Mouse (Mus musculus) spleen, adult 12 weeks (tissue): ENCODE measurements around the gene Zfp13.
"Not testable (repeated sequence)": the region's sequence is repeated elsewhere in the genome, so short reads cannot be mapped to it uniquely, and the experiment has no call there.

Experiments used
- DNase-seq: peaks from one replicate; pipeline ENCODE4 v3.0.0; 2022; ENCODE audit warnings: low spot score

Gene Zfp13

DNA sequence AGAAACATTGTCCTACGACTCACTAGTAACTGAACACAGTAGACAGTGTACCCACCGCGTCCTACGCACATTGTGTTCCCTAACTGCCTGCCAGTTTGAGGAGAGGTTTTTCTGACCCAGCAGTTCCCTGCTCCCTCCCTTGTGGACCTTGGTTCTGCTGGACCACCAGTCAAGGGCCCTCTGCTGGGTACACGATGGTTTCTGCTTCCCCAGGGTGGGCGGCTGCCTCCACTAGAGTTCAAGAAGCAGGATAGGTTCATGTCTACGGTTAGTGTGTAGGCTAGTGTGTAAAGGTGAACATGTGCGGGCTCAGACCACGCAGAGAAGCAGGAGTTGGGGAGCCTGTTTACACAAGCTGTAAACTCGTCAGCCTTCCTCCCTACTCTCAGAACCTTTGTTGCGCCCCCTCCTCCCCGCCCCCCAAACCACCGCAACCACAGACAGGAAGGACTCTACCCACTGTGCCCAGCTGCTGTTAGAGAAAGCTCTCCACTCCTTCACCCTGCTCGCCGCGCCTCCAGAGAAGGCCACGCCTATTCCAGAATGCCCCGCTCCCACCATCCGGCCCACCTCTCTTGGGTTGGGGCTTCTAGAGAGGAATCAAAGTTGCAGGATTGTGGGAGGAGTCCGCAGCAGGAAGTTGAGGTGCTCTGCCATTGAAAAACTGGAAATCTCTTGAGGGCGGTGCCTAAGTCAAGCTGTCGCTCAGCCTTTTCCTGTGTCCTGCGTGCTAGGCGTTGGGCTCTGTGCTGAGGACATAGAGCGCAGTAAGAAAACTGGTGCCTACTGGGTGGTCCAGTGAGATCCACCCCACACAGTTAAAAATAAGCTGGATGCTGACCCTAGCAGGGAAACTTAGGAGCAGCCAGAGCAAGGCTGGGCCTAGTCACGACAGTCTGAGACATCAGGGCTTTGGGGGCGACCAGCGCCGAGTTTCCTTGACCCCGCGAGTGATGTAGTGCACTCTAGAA, at the start of gene Zfp13:
Gene Zfp13, minus strand, starts transcription at position 906 of the 971 bp plus-strand sequence.
- peak; percentile 65 for DNase-seq

DNA sequence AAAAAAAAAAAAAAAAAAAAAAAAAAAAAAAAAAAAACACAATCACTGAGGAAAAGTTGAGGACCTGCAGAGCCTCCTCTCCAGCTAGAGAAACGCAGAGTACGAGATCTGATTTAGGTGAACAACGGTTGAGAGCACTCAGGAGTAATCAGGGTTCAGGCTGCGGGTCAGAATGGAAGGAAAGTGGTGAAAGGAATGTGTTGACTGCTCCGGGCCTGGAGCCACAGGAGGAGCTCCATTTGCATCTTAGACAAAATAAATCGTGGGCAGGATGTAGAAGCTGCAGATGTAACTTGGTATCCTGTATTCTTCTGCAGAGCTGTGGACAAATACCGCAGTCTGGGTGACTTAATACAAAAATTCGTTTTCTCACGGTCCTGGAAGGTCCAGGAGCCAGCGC, 46.6 kb upstream of the Zfp13 start:
- DNase-seq, result no peak

DNA sequence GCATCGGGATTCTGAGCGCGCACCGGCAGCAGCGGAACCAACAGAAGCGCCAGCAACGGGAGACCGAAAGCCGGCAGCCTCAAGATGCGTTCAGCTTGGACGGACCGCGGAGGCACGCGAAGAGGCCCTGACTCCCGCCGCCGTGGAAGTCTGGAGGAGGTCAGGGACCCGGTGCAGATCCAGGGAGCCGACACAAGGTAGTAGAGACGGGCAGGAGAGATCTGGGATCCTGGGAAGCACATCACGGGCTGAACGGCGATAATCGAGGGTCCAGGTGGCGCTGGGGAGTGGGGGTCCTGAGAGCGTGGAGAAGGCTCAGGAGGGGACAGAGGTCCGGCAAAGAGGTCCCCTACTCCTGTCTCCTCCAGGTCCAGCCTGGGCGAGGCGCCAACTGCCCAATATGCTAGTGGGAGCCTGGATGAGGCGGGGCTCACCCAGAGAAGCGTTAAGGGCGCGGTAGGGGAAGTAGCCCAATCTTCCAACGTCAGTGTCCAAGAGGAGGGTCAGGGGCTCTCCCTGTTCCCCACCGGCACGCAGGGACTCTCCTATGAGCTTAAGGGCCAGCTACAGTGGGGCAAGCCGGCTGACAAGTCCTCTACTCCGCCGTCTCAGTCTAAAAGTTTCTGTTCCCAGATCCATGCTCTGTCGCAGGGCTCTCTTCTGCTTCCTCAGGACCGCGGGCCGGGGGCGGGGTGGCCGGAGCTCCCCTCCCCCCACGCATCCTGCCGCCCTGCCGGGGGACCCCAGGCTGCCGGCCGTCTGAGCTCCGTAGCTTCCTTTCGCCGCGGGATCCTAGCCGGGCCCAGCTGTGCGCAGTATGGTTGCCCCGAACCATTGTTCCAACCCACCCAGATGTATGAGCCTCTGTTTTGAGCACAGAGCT, 45.6 kb upstream of the Zfp13 start, which contains the start of gene Mmp25:
Gene Mmp25, minus strand, starts transcription at position 665 of the 883 bp plus-strand sequence.
- DNase-seq, result no peak

DNA sequence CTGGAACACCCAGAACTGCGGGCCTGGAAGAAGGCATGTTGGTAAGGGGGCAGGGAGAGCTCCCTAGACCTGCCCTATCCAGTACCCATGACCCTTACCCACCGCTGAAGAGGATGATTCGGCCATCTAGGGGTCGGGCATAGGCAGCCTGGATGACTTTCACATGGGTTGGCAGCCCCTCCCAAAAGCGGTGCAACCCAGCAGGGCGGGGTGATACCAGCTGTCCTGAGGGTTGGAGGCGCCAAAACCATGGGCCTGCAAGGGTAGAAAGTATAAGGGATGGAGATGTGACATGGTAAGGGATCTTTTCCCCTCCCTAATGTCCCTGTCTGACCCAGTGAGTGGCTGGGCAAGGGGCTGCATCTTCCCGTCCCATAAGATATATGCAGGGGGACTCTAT, 32.0 kb upstream of the Zfp13 start:
- DNase-seq, result no peak

DNA sequence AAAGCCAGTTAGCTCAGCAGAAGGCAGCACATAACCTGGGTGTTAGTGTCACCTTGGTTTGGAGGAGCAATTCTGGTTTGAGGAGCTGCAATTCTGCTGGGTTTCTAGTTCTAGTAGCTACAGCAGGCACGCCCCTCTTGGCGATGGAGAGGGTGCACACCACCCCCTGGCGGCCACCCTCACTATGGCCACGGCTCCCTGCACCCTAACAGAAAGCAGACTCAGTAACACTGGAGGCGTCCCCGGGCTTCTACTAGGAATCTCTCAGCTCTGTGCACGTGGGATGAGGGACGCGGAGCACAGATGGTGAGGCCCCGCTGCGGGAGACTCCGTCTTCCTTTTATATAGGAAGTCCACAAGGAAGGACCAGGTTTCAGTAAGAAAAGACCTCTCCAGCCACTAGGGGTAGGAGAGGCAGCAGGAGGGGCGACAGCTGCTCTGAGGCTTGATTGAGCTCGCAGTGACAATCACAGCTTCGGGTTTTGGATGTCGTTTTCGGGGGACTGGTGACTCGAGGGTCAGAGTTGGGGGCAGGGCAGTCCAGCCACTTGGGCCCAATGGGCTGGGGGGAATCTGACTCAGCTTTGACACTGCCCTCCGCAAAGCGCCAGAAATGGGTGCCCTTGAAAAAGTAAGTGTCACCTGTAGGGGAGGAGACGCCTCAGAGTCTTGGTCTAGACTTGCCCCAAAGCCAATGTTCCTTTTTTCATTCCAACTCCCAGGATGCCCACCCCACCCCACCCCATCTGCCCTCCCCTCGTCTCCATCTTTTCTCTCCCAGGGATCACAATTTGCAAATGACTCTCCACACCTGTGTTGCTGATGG, 31.1 kb upstream of the Zfp13 start:
- peak; percentile 59 for DNase-seq

DNA sequence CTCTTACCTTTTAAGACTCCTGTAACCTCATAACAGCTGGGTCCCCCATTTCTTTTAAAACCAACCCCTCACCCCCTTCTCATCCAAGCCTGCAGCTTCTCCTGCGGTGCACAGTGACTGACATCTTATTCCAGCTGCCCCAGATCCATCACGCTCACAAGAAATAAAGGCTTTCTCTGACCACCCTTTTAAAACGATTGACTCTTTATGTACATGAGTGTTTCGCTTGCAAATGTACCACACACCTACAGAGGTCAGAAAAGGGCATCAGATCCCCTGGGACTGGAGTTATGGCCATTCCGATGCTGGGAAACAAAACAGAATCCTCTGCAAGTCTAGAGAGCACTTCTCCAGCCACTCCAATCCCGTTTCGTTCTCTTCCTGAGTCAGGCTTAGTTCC, 28.5 kb upstream of the Zfp13 start:
- no peak for DNase-seq

DNA sequence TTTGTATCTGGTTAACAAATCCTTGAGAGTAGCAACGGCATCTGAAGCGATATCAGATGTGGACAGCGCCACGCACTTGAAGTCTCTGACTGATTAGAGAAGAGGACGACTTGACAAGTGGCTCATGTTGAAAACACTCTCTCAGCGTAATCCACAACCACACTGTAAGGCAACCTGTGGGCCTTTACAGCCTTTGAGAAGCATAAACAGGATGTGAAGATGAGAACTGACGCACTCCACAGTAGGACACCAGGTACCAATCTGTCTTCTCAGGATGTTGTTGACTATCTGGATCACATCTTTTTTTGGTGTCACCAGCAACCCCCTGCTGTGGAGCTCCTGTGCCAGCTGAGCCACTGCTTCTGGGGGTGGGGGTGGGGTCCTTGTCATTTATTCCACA, 21.1 kb upstream of the Zfp13 start:
- no peak for DNase-seq

DNA sequence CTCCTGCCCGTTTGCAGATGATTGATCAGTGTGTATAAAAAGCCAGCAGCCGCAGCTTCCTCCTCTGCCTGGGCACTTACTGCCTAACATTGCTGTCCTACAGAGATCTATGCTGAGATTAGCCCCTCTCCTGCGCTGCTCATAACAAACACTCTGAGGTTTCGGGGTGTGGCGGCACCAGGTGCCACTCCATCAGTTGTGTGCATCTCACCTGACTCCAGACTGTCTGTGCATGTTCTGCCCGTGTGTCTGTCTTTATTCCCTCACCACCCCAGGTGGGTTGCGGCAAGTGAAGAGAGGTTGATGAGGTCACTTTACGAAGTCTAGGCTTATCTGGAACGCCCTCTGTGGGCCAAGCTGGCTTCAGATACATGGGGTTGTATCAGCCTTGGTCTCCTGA, 17.8 kb upstream of the Zfp13 start:
- no peak for DNase-seq

DNA sequence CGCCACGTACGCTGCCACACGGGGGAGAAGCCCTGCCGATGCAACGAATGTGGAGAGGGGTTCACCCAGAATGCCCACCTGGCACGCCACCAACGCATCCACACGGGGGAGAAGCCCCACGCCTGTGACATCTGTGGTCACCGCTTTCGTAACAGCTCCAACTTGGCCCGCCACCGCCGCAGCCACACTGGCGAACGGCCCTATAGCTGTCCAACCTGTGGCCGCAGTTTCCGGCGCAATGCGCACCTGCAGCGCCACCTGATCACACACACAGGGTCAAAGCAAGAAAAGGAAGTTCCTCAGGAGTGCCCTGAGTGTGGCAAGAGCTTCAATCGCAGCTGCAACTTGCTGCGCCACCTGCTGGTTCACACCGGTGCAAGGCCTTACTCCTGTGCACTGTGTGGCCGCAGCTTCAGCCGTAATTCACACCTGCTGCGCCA, 11.1 kb upstream of the Zfp13 start:
- peak; percentile 62 for DNase-seq

DNA sequence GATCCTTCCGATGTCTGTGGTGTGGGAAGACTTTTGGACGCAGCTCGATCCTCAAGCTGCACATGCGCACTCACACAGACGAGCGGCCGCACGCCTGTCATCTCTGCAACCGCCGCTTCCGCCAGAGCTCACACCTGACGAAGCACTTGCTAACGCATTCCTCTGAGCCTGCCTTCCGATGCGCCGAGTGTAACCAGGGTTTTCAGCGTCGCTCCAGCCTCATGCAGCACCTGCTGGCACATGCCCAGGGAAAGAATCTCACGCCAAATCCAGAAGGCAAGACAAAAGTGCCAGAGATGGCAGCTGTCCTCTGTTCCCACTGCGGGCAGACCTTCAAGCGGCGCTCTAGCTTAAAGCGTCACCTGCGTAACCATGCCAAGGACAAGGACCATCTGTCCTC, 10.3 kb upstream of the Zfp13 start:
- DNase-seq, result no peak

DNA sequence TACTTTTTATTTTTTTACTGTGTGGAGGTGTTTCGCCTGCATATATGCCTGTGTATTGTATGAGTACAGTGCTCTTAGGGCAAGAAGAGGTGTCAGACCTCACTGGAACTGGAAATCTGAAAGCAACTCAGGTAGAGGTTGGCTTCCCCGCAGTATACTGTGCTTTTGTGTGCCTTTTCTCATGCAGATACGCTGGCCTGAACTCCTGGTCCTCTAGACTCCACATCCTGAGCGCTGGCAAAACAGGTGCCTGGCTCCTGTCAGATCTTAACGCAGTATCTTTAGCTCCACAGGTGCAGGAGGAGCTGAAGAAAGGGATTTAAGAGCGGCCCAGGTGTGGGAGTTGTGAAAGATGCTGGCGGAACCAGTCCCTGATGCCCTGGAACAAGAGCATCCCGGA, 5.9 kb upstream of the Zfp13 start:
- no peak for DNase-seq

DNA sequence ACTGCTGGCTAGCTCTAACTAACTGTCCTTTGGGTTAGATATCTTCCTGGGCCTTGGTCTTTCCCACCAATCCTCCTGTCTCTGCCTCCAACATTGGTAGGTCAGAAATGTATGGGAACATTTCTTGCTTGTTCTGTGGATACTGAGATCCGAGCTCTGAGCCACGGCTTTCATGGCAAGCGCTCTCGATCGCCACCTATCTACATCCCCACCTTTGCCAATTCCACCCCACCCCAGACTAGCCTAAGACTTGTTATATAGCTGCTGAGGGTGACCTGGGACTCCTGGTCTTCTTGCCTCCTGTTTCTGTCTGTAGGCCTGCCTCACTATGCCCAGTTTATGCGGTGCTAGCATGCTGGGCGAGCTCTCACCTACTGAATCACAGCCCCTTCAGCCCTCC, 5.1 kb upstream of the Zfp13 start:
- no peak for DNase-seq

DNA sequence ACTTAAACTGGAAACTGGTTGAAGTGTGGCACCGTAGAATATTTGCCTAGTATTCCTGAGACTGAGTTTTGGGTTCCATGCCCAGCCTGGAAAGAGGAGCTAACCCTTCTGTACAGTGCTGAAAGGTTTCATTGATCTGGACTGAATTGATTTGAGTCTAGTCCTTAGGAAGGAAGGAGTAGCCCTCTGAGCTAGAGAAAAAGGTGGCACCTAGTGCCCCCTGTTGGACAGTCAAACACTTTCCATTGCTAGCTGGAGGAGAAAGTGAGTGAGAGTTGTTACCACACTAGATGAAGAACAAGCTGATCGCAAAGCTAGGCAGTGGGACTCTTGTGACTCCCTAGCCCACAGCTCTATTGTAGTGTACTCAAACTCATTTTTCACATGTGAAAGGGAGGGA, 4.3 kb upstream of the Zfp13 start:
- DNase-seq, result no peak

DNA sequence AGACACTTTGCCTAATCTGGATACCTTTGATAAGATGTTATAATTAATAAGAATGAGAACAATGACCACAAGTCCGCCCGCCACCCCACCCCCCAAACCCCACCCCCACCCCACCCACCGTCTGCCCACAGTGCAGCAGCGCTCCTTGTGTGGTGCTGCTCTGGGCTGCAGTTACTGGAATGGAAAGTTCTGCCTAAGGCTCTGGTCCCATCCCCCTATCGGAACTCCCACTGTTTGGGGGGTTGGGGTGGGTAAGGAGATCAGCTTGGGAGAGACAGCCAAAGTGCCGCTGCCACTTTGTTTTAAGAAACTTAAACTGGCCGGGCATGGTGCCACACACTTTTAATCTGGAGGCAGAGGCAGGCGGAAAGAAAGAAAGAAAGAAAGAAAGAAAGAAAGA, 3.8 kb upstream of the Zfp13 start:
- no peak for DNase-seq

DNA sequence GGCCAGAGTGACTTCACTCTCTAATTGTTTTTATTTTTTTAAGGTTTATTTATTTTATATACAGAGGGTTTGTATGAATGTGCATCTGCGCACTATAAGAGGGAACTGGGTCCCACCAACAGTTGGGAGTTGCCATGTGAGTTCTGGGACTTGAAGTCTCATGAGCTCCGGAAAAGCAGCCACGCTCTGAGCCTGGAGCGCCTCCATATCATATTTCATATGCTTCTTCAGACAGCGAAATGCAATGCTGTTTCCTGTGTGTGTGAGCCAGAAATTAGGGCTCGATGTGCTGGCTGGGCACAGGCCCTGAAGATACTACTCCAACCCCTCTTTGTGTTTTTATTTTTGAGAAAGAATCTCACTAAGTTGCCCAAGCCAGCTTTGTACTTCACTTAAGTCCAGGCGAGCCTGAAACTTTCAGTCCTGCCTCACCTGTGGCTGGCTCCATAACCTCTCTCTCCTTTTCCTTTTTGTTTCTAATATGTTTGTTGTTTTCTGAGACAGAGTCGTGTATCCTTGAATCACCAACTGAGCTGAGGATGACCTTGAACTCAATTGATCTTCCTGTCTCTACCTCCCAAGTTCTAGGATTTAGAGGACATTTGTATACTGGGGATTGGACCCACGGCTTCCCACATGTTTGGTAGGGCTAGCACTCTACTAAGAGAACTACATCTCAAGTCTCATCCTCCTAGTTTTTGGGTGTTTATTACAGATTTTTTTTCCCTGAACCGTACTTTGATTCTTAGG, 2.7 kb upstream of the Zfp13 start:
- DNase-seq, result no peak

DNA sequence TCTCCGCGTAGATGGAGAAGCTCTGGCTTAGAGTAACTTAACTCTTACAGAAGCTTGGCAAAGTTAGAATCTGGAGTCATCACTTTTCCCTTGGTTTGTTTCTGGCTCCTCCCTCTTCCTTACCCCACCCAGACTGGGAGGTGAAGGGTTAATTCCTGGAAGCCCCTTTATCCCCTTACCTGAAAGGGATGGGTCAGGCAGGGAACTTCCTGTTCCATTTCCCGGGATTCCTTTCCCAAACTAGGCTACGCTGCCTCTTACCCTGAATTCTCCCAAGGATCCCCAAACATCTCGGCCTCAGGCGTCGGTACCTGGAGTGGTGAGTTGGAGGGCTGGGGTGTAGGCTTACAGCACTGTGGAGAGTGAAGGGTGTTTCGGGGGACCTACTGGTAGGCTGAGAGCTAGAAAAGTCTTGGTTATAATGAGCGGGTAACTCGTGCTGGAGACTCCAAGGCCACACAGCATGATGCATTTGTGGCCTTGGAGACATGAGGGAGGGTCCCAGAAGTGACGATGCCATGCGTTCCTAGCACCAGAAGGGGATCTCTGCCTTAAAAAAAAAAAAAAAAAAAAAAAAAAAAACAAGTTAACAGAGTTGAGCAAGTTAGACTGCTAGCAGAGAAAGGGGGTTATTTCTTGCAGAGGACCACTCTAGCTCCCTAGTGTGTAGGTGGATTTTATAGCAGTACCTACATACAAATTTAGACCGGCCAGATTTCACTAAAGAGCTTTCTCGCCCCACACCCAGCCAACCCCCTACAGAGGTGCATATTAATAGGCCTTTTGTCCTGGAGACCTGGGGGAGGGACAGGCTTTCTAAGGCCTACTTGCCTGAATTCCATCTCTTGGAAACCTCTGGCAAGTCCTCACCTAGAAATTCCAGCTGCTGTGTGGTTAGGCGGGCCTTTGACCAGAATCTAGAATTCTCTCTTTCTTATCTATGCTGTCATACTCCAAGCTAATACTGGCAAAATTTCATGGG, 1.6 kb upstream of the Zfp13 start, which contains the start of gene Zscan10:
Gene Zscan10, plus strand, starts transcription at position 216 of the 982 bp plus-strand sequence.
- no peak for DNase-seq

DNA sequence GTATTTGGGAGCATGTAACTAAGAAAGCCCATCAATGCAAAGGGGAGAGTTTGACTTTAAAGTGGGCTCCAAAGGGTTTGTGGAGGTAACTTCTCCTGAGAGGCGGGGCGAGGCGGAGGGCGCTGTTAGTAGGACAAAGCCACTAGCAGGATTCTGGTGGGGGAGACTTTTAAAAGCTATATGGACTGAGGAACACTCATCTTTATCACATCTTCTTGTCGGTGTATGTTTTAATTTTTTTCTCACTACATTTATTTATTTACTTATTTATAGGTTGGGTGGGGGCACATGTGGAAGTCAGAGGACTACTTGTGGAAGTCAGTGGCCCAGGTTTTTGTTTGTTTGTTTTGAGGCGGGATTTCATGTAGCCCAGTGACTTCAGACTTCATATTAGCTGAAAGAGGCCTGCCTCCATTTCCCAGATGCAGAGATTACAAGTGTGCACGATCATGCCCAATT, 347 bp upstream of the Zfp13 start:
- DNase-seq, result peak; percentile 15

DNA sequence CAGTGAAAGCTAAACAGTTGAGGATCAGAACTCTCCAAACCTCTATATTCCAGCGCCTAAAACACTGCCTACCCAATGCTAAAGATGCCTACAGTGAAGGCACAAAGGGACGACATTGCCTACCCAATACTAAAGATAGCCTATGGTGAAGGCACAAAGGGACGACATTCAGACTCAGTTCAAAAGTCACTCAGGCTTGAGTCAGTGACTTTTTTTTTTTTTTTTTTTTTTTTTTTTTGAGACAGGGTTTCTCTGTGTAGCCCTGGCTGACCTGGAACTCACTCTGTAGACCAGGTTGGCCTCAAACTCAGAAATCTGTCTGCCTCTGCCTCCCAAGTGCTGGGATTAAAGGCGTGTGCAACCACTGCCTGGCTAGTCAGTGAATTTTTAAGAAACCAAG, 4.1 kb downstream of the Zfp13 start:
- not testable (repeated sequence) for DNase-seq

DNA sequence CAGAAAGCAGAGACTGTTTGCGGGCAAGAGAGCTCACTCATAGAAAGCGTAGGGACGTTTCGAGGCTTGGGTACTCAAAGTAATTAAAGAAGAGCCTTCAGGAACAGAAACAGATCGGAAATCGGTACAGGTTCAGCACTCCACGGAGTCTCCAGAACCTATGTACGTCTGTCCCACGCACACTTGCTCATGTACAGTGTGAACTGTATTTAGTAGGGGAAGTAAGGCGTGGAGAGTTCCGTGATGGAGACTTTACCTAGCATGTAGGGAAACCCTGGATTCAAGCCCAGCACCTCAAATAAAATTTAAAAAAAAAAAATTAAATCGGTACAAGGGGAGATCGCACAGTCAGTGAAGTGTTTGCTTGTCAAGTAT, 6.4 kb downstream of the Zfp13 start:
- DNase-seq, result no peak
